Mouse (Mus musculus) MEL (cell line): Measurements from ENCODE around the gene Wdr86.

Experiments
- CHD1 ChIP-seq: IDR thresholded peaks from 2 replicates; pipeline ENCODE4 v1.6.1; 2012; ENCODE audit warnings: low read depth, mild to moderate bottlenecking, inconsistent platforms, low read length, improper control_type of control experiment
- CTCF ChIP-seq, 3 experiments: IDR thresholded peaks in 2 of 3; conservative IDR thresholded peaks in 1 of 3; 2 replicates each; pipeline ENCODE4 v1.5.1; 2011 to 2012; ENCODE audit warnings: low read length in 3 of 3, low read depth in 2 of 3, mild to moderate bottlenecking in 2 of 3, improper control_type of control experiment in 1 of 3, inconsistent platforms in 1 of 3, mixed read lengths in 1 of 3, moderate library complexity in 1 of 3; ENCODE audit not compliant: control insufficient read depth in 1 of 3, insufficient read depth in 1 of 3, poor library complexity in 1 of 3, severe bottlenecking in 1 of 3
- ELF1 ChIP-seq: IDR thresholded peaks from 2 replicates; pipeline ENCODE4 v1.6.1; 2014; ENCODE audit warnings: low read depth, mild to moderate bottlenecking, inconsistent platforms, low read length, improper control_type of control experiment, moderate library complexity
- EP300 ChIP-seq, 2 experiments: IDR thresholded peaks; 2 replicates each; pipeline ENCODE4 v1.6.1; 2011; ENCODE audit warnings: improper control_type of control experiment in 2 of 2, low read length in 2 of 2, low read depth in 1 of 2, mild to moderate bottlenecking in 1 of 2
- HCFC1 ChIP-seq: IDR thresholded peaks from 2 replicates; pipeline ENCODE4 v1.6.1; 2012; ENCODE audit warnings: low read depth, mild to moderate bottlenecking, inconsistent platforms, low read length, improper control_type of control experiment, moderate library complexity
- MAFK ChIP-seq: IDR thresholded peaks from 2 replicates; pipeline ENCODE4 v1.6.1; 2011; ENCODE audit warnings: low read depth, mild to moderate bottlenecking, low read length, improper control_type of control experiment, borderline replicate concordance
- MAX ChIP-seq: IDR thresholded peaks from 2 replicates; pipeline ENCODE4 v1.6.1; 2011; ENCODE audit warnings: low read length, improper control_type of control experiment
- POLR2A ChIP-seq, 2 experiments: IDR thresholded peaks; 2 replicates each; pipeline ENCODE4 v1.6.1; 2011 to 2012; ENCODE audit warnings: low read length in 2 of 2, mild to moderate bottlenecking in 2 of 2, control low read depth in 1 of 2, improper control_type of control experiment in 1 of 2, low read depth in 1 of 2, moderate library complexity in 1 of 2; ENCODE audit not compliant: control insufficient read depth in 1 of 2, insufficient read depth in 1 of 2, poor library complexity in 1 of 2
- RAD21 ChIP-seq: IDR thresholded peaks from 2 replicates; pipeline ENCODE4 v1.6.1; 2011; ENCODE audit warnings: mild to moderate bottlenecking, low read depth, low read length, improper control_type of control experiment
- TAL1 ChIP-seq: IDR thresholded peaks from 2 replicates; pipeline ENCODE4 v1.6.1; 2012; ENCODE audit warnings: mild to moderate bottlenecking, inconsistent platforms, low read length, moderate library complexity, mixed read lengths
- USF1 ChIP-seq: IDR thresholded peaks from 2 replicates; pipeline ENCODE4 v1.6.1; 2014; ENCODE audit warnings: low read depth, mild to moderate bottlenecking, inconsistent platforms, low read length, improper control_type of control experiment, moderate library complexity

DNA sequence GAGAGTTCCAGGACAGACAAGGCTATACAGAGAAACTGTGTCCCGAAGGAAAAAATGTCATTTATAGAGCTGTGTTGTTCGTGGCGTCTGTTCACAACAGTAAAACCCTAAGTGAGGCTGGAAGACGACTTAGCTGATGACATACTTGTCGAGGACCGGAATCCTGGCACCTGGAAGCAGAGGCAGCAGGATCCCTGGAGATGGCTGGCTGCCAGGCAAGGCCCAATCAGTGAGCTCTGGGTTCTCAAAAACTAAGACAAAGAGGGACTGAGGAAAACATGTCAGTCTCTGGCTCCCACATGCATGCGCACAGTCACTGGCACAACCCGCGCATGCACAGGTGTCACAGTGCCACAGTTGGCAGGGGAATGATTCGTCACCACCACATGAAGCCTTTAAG, 7.1 kb upstream of the Wdr86 start:
- no peak for TF ChIP-seq POLR2A (IDR thresholded peaks at IDR 0.05; ENCODE audit: control insufficient read depth in 1 of 2, insufficient read depth in 1 of 2, low read depth in 1 of 2, low read length in 2 of 2, poor library complexity in 1 of 2)
- TF ChIP-seq EP300 (IDR thresholded peaks at IDR 0.05; ENCODE audit: low read depth in 1 of 2, low read length in 2 of 2), result no peak
- TF ChIP-seq MAX, result no peak
- no peak for TF ChIP-seq CHD1
- no peak for TF ChIP-seq TAL1
- TF ChIP-seq HCFC1, result no peak
- no peak for TF ChIP-seq USF1
- no peak for TF ChIP-seq MAFK
- TF ChIP-seq ELF1, result no peak
- TF ChIP-seq RAD21, result no peak
- TF ChIP-seq CTCF (IDR thresholded peaks at IDR 0.05 in 2 of 3, conservative IDR thresholded peaks at IDR 0.05 in 1 of 3; ENCODE audit: control insufficient read depth in 1 of 3, insufficient read depth in 1 of 3, low read depth in 2 of 3, low read length in 3 of 3, poor library complexity in 1 of 3, severe bottlenecking in 1 of 3), result no peak
